Mouse (Mus musculus): ENCODE measurements around the gene Sgip1.

Sgip1 gene

GRCm38 (mm10) chr4:102940738-102941137, 199.6 kb downstream of the Sgip1 start:
- TF ChIP-seq NANOG (IDR thresholded peaks at IDR 0.05; ENCODE audit: borderline replicate concordance, low read length), result no peak
- no peak for TF ChIP-seq CTCF (conservative IDR thresholded peaks at IDR 0.05; ENCODE audit: low read length)
- TF ChIP-seq POU5F1 (IDR thresholded peaks at IDR 0.05; ENCODE audit: borderline replicate concordance, low read length), result no peak

GRCm38 (mm10) chr4:102944325-102944724, 203.2 kb downstream of the Sgip1 start:
- TF ChIP-seq NANOG (IDR thresholded peaks at IDR 0.05; ENCODE audit: borderline replicate concordance, low read length) (no peak), CTCF (conservative IDR thresholded peaks at IDR 0.05; ENCODE audit: low read length) (no peak), POU5F1 (IDR thresholded peaks at IDR 0.05; ENCODE audit: borderline replicate concordance, low read length) (no peak)
- H3K9me3 ChIP-seq (ENCODE audit: low read length), result 0 out of 2 replicates have a peak, but pooled peaks cover 2% of the 10 kb centered on the region
- no peaks in the 10 kb centered on the region for H3K36me3 ChIP-seq (ENCODE audit: insufficient read depth, low read length)
- H3K27me3 ChIP-seq (ENCODE audit: insufficient read depth, low read length), result no peaks in the 10 kb centered on the region
- H3K4me1 ChIP-seq (replicated peaks; ENCODE audit: low read depth, low read length), result no peaks in the 10 kb centered on the region
- H3K4me3 ChIP-seq (replicated peaks; ENCODE audit: low read length), result no peak overlapping the region

More at GRCm38 (mm10) chr4:102940738-102941137, 199.6 kb downstream of the Sgip1 start:
- Histone ChIP-seq H3K36me3 (ENCODE audit: insufficient read depth, low read length) (no peaks in the 10 kb centered on the region), H3K4me3 (replicated peaks; ENCODE audit: low read length) (no peak overlapping the region), H3K4me1 (replicated peaks; ENCODE audit: low read depth, low read length) (no peaks in the 10 kb centered on the region), H3K9me3 (ENCODE audit: low read length) (0 out of 2 replicates have a peak, but pooled peaks cover 3% of the 10 kb centered on the region), H3K27me3 (ENCODE audit: insufficient read depth, low read length) (no peaks in the 10 kb centered on the region)

DNA sequence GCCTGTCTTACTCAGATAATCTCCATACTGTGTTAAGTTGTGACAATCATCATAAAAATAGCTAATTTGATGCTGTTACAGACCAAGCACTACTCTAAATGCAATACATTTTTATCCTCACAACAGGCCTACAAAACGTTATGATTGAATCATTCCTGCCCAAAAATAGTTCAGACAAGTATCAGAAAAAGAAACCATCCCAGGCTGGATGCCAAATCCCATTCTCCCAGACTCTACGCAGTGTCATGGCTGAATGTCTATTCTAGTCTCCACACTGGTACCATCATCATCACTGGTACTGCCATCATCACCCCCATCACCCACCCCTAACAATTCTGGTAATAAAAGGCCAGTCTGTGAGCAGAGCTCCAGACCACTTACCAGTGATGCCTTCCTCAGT, 211.4 kb downstream of the Sgip1 start:
- H3K9me3 ChIP-seq (ENCODE audit: low read length), result no peaks in the 10 kb centered on the region
- peaks cover 9% of the 10 kb centered on the region for H3K4me1 ChIP-seq (replicated peaks; ENCODE audit: low read depth, low read length)
- TF ChIP-seq NANOG (IDR thresholded peaks at IDR 0.05; ENCODE audit: borderline replicate concordance, low read length) (no peak), POU5F1 (IDR thresholded peaks at IDR 0.05; ENCODE audit: borderline replicate concordance, low read length) (no peak), CTCF (conservative IDR thresholded peaks at IDR 0.05; ENCODE audit: low read length) (no peak)
- peaks cover 10% of the 10 kb centered on the region for H3K27me3 ChIP-seq (ENCODE audit: insufficient read depth, low read length)
- H3K4me3 ChIP-seq (replicated peaks; ENCODE audit: low read length), result no peak overlapping the region
- H3K36me3 ChIP-seq (ENCODE audit: insufficient read depth, low read length), result no peaks in the 10 kb centered on the region

GRCm38 (mm10) chr4:102955294-102955956, 214.3 kb downstream of the Sgip1 start:
- no peaks in the 10 kb centered on the region for H3K36me3 ChIP-seq (ENCODE audit: insufficient read depth, low read length)
- H3K4me3 ChIP-seq (replicated peaks; ENCODE audit: low read length), result no peak overlapping the region
- TF ChIP-seq CTCF (conservative IDR thresholded peaks at IDR 0.05; ENCODE audit: low read length), result no peak
- no peak for TF ChIP-seq POU5F1 (IDR thresholded peaks at IDR 0.05; ENCODE audit: borderline replicate concordance, low read length)
- no peak for TF ChIP-seq NANOG (IDR thresholded peaks at IDR 0.05; ENCODE audit: borderline replicate concordance, low read length)
- peaks cover 9% of the 10 kb centered on the region for H3K4me1 ChIP-seq (replicated peaks; ENCODE audit: low read depth, low read length)
- no peaks in the 10 kb centered on the region for H3K9me3 ChIP-seq (ENCODE audit: low read length)
- peaks cover 17% of the 10 kb centered on the region for H3K27me3 ChIP-seq (ENCODE audit: insufficient read depth, low read length)

GRCm38 (mm10) chr4:102959409-102959808, 218.3 kb downstream of the Sgip1 start:
- Histone ChIP-seq H3K4me3 (replicated peaks; ENCODE audit: low read length) (no peak overlapping the region), H3K4me1 (replicated peaks; ENCODE audit: low read depth, low read length) (peaks cover 9% of the 10 kb centered on the region), H3K36me3 (ENCODE audit: insufficient read depth, low read length) (no peaks in the 10 kb centered on the region), H3K9me3 (ENCODE audit: low read length) (no peaks in the 10 kb centered on the region), H3K27me3 (ENCODE audit: insufficient read depth, low read length) (peaks cover 16% of the 10 kb centered on the region)
- no peak for TF ChIP-seq CTCF (conservative IDR thresholded peaks at IDR 0.05; ENCODE audit: low read length)
- TF ChIP-seq POU5F1 (IDR thresholded peaks at IDR 0.05; ENCODE audit: borderline replicate concordance, low read length), result no peak
- no peak for TF ChIP-seq NANOG (IDR thresholded peaks at IDR 0.05; ENCODE audit: borderline replicate concordance, low read length)

- Histone ChIP-seq H3K4me3 (replicated peaks; ENCODE audit: low read length) (no peak overlapping the region), H3K4me1 (replicated peaks; ENCODE audit: low read depth, low read length) (no peaks in the 10 kb centered on the region; the same call in 1 of the 2 replicates), H3K27me3 (ENCODE audit: insufficient read depth, low read length) (peaks cover 14% of the 10 kb centered on the region; the same call in 1 of the 2 replicates), H3K9me3 (ENCODE audit: low read length) (no peaks in the 10 kb centered on the region), H3K36me3 (ENCODE audit: insufficient read depth, low read length) (no peaks in the 10 kb centered on the region)
- no peak for TF ChIP-seq POU5F1 (IDR thresholded peaks at IDR 0.05; ENCODE audit: borderline replicate concordance, low read length)
- TF ChIP-seq CTCF (conservative IDR thresholded peaks at IDR 0.05; ENCODE audit: low read length), result no peak
- no peak for TF ChIP-seq NANOG (IDR thresholded peaks at IDR 0.05; ENCODE audit: borderline replicate concordance, low read length)
These were observed 223.1 kb downstream of the Sgip1 start for GRCm38 (mm10) chr4:102964174-102964573.

DNA sequence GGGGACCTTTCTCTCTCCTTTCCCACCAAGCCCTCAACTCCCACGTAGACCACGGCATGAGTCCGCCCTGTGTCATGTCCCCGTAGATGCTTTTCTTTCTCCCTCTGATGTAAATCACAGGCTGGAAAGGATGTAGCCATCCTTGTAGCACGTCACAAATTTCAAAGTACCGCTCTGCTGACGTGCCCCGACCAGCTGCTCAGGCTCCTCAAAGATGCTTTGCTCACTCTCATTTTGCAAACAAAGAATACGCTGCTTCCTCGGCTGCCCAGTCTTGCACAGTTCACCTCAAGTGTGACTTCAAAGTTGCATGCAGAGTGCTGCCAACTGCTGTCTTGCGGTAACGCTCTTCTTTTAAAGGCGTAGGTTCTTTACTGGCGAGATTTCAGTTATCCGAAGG, 226.7 kb downstream of the Sgip1 start:
- Histone ChIP-seq H3K27me3 (ENCODE audit: insufficient read depth, low read length) (peaks cover 31% of the 10 kb centered on the region), H3K4me3 (replicated peaks; ENCODE audit: low read length) (no peak overlapping the region), H3K36me3 (ENCODE audit: insufficient read depth, low read length) (no peaks in the 10 kb centered on the region), H3K4me1 (replicated peaks; ENCODE audit: low read depth, low read length) (no peaks in the 10 kb centered on the region; the same call in 1 of the 2 replicates), H3K9me3 (ENCODE audit: low read length) (no peaks in the 10 kb centered on the region)
- TF ChIP-seq CTCF (conservative IDR thresholded peaks at IDR 0.05; ENCODE audit: low read length) (no peak), NANOG (IDR thresholded peaks at IDR 0.05; ENCODE audit: borderline replicate concordance, low read length) (no peak), POU5F1 (IDR thresholded peaks at IDR 0.05; ENCODE audit: borderline replicate concordance, low read length) (no peak)

DNA sequence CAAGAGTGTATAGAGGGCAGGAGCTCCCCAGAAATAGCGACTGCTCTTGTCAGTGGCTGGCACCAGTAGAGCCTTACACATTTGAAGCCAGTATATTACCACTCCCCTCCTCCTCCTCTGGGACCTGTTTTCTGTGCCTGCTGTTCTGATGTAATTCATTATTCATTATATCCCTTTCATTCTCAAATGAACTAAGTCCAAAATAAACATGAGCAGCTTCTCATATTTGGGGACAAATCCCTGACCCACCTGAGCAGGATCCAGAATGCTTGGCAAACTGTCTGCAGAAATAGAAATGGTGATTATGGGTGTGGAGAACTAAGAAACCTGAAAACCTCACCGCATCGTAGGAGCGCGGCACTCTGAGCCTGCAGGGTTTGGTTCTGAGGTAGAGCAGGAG, 228.5 kb downstream of the Sgip1 start:
- Histone ChIP-seq H3K9me3 (ENCODE audit: low read length) (no peaks in the 10 kb centered on the region), H3K36me3 (ENCODE audit: insufficient read depth, low read length) (no peaks in the 10 kb centered on the region), H3K4me1 (replicated peaks; ENCODE audit: low read depth, low read length) (peaks cover 4% of the 10 kb centered on the region), H3K4me3 (replicated peaks; ENCODE audit: low read length) (no peak overlapping the region), H3K27me3 (ENCODE audit: insufficient read depth, low read length) (peaks cover 38% of the 10 kb centered on the region)
- TF ChIP-seq POU5F1 (IDR thresholded peaks at IDR 0.05; ENCODE audit: borderline replicate concordance, low read length) (no peak), CTCF (conservative IDR thresholded peaks at IDR 0.05; ENCODE audit: low read length) (no peak), NANOG (IDR thresholded peaks at IDR 0.05; ENCODE audit: borderline replicate concordance, low read length) (no peak)
